Mouse (Mus musculus): ENCODE measurements around the gene Zfyve19.

The Zfyve19 gene

GRCm38 (mm10) chr2:119196316-119197108 lies 11.9 kb upstream of the Zfyve19 start:
- DNase-seq (ENCODE audit: low read depth, low spot score) = no peak

DNA sequence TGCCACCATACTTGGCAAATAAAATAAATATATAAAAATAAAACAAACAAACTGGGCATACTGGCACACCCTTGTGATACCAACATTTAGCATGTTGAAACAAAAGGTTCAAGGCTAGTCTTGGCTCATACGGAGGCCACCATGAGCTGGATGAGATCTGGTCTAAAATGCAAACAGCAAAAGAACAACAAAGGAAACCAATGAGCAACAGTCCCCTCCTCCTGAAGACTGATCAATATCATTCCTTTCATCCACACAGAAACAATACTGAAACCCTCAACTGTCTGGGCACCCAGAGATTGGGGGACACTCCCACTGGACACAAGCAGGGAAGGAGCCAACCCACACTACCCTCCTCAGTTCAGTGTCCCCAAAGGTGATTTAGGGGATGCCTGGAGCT lies 10.9 kb upstream of the Zfyve19 start:
- DNase-seq (ENCODE audit: low read depth, low spot score) = no peak

- no peak for DNase-seq (ENCODE audit: low read depth, low spot score)
Measured at GRCm38 (mm10) chr2:119198049-119198448, 10.4 kb upstream of the Zfyve19 start.

GRCm38 (mm10) chr2:119198934-119199333 lies 9.5 kb upstream of the Zfyve19 start:
- DNase-seq (ENCODE audit: low read depth, low spot score) = no peak

GRCm38 (mm10) chr2:119202914-119203453 lies 5.4 kb upstream of the Zfyve19 start:
- DNase-seq (ENCODE audit: low read depth, low spot score) = no peak

GRCm38 (mm10) chr2:119203871-119204460 lies 4.5 kb upstream of the Zfyve19 start:
- no peak for DNase-seq (ENCODE audit: low read depth, low spot score)

GRCm38 (mm10) chr2:119207961-119208343 lies 465 bp upstream of the Zfyve19 start:
- DNase-seq (ENCODE audit: low read depth, low spot score) = no peak

DNA sequence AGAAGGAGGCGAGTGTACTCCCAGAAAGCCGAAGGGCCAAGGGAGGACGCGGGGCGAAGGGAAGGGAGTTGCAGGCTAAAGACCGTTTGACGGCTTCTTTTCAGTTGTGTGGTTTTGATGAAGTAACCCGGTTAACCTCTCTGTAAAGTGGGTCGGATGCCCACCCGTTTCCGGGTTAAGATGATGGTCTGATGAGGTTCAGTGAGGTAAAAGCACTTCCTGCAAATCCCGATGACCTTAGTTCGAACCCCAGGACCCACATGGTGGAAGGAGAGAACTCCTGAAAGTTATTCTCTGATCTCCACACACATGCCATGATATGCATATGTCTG lies 725 bp downstream of the Zfyve19 start:
- no peak for DNase-seq (ENCODE audit: low read depth, low spot score)

- DNase-seq (ENCODE audit: low read depth, low spot score) = no peak
Measured at GRCm38 (mm10) chr2:119229775-119230704, 21.6 kb downstream of the Zfyve19 start, which contains the start of gene Ppp1r14d. Gene Ppp1r14d (minus strand): TSS chr2:119229906.

- DNase-seq (ENCODE audit: low read depth, low spot score) = no peak
Measured at GRCm38 (mm10) chr2:119236682-119237209, 28.3 kb downstream of the Zfyve19 start.

- DNase-seq (ENCODE audit: low read depth, low spot score) = no peak
Measured at GRCm38 (mm10) chr2:119237210-119237870, 28.9 kb downstream of the Zfyve19 start, which contains the start of gene Spint1. Gene Spint1 (plus strand): TSS chr2:119237362.

DNA sequence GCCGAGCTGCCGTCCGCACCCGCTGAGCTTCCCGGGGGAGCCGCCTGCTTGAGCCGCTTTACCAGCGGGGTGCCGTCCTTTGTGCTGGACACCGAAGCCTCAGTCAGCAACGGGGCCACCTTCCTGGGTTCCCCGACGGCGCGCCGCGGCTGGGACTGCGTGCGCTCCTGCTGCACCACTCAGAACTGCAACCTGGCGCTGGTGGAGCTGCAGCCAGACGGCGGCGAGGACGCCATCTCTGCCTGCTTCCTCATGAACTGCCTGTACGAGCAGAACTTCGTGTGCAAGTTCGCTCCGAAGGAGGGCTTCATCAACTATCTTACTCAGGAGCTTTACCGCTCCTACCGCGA lies 29.4 kb downstream of the Zfyve19 start:
- no peak for DNase-seq (ENCODE audit: low read depth, low spot score)

GRCm38 (mm10) chr2:119238671-119239070 lies 30.3 kb downstream of the Zfyve19 start:
- DNase-seq (ENCODE audit: low read depth, low spot score) = no peak

GRCm38 (mm10) chr2:119240075-119240818 lies 31.8 kb downstream of the Zfyve19 start:
- DNase-seq (ENCODE audit: low read depth, low spot score) = no peak

DNA sequence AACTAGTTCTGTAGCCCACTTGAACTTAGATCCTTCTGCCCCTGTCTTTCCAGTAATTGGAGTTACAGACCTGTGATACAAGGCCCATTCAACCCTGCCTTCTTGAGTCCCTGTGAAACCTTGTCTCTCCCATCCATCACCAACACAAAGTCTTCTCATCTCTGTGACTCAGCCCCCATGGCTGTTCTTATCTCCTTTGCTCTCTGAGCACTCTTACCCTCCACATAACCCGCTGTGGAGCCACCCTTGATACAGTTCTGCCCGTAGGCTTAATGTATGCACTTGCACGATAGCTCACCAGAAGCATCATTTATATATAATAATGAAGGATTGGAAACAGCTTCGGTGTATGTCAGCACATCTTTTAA lies 32.4 kb downstream of the Zfyve19 start:
- DNase-seq (ENCODE audit: low read depth, low spot score) = no peak

GRCm38 (mm10) chr2:119242548-119242947 lies 34.1 kb downstream of the Zfyve19 start:
- no peak for DNase-seq (ENCODE audit: low read depth, low spot score)

- DNase-seq (ENCODE audit: low read depth, low spot score) = no peak
Measured at GRCm38 (mm10) chr2:119245246-119245645, 36.8 kb downstream of the Zfyve19 start.

GRCm38 (mm10) chr2:119247904-119248303 lies 39.5 kb downstream of the Zfyve19 start:
- peak; percentile 68 for DNase-seq (ENCODE audit: low read depth, low spot score)

DNA sequence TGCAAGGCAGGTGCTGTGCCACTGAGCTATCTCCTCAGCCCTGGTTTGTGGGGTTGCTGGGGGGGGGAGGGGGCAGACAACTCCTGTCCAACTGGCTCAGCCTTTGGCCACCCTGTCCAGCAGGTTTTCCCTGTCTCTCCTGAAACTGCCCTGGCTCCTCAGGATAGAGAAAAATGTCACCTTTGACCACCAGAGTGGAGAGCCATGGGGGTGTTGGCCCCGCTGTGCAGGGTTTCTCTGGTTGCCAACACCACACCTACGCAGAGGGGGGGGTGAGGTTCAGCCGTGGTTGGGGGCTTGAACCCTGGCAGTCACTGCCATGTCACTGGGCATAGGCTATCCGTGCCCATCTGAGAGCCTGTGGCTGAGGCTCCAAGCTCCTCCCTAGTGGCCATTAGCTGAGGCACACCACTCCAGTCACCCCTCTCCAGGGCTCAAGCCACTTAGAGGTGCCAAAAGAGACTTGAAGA lies 41.2 kb downstream of the Zfyve19 start:
- no peak for DNase-seq (ENCODE audit: low read depth, low spot score)

GRCm38 (mm10) chr2:119250377-119250776 lies 42.0 kb downstream of the Zfyve19 start:
- peak; percentile 52 for DNase-seq (ENCODE audit: low read depth, low spot score)
